11 mouse cellular contexts compared by ENCODE assay signal in the genomic region with DNA sequence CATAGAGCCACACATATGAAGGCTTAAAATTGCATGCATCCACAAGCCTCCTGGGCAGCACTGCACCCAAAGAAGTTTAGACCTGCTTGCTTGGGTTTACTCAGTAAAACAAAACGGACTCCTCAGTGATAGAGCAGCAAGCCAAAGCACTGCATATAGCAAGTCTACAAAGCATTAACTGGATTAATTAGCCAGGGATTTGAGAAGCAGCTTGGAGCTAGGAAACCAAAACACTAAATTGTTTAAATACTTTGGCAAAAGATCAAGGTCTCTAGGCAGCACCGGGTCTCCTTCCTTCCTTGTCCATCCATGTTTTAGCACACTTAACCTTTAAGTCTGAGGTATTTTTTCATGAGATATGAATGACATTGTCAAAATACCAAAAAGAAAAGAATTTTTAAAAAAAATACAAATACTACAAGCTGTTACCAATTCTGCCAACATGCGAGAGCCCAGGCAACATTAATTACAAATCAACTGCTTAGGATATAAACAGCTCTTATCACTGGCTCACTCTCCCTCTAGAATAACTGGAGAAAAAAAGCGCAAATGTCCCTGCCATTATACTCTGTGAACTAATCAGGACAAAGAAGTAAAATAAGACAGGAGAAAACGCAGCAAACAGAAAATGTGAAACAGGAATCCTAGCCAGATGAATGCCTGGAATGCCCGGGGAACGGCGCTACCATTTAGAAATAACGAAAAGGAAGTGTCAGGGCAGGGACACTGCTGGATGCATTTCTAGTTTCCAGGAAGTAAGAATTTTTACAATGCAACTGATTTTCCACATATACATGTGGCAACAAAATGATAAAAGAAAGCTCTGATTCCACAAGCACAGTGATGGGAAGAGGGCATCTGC.
A peak's percentile ranks its signal among the peaks of the same experiment; 100 is the strongest.
DNase-seq lines count a peak whose midpoint lies in the region; ATAC-seq lines count a peak whose summit lies in the region.
"Had no signal": no experiment of that assay in that cellular context is flagged by ENCODE, and none has a peak within 500 bp of the region (broad histone marks: within the 10 kb centered on the region; RNA-seq: fewer than 3 reads in every experiment).

No protein-coding gene starts in this region.

- no peaks in the 10 kb centered on the region for H3K27me3 ChIP-seq in embryonic facial prominence, embryonic 11.5 days (ENCODE audit: control insufficient read depth, insufficient read depth, low read length)
- H3K27me3 ChIP-seq in embryonic facial prominence, embryonic 10.5 days (replicated peaks; ENCODE audit: low read depth, poor library complexity, severe bottlenecking) = no peaks in the 10 kb centered on the region
- no peaks in the 10 kb centered on the region for H3K27me3 ChIP-seq in kidney, embryonic 15.5 days
- no peaks in the 10 kb centered on the region for H3K27me3 ChIP-seq in embryonic facial prominence, embryonic 15.5 days
- H3K27me3 ChIP-seq: liver, embryonic 12.5 days; neural tube, embryonic 12.5 days had no signal

- H3K4me2 ChIP-seq in embryonic facial prominence, embryonic 11.5 days (ENCODE audit: low read depth, low read length) = no peak overlapping the region
- H3K4me2 ChIP-seq in kidney, embryonic 15.5 days = peak overlapping the region; percentile 33; the same call in 1 of the 2 replicates
- H3K4me2 ChIP-seq in embryonic facial prominence, embryonic 15.5 days (replicated peaks) = no peak overlapping the region
- H3K4me2 ChIP-seq: liver, embryonic 12.5 days; neural tube, embryonic 12.5 days had no signal

- no peak overlapping the region for H3K27ac ChIP-seq in embryonic facial prominence, embryonic 11.5 days (replicated peaks; ENCODE audit: low read depth, low read length)
- no peak overlapping the region for H3K27ac ChIP-seq in embryonic facial prominence, embryonic 10.5 days (replicated peaks)
- peak overlapping the region; percentile 61; the same call in 1 of the 2 replicates for H3K27ac ChIP-seq in kidney, embryonic 15.5 days
- peak overlapping the region; percentile 17; the same call in 1 of the 2 replicates for H3K27ac ChIP-seq in embryonic facial prominence, embryonic 15.5 days (replicated peaks)
- H3K27ac ChIP-seq: liver, embryonic 12.5 days; neural tube, embryonic 12.5 days had no signal

- 39% methylated on average over 9 of the region's 9 CpGs for WGBS in embryonic facial prominence, embryonic 11.5 days
- 41% methylated on average over 9 of the region's 9 CpGs for WGBS in embryonic facial prominence, embryonic 10.5 days
- WGBS in kidney, embryonic 15.5 days = 46% methylated on average over 9 of the region's 9 CpGs
- WGBS in embryonic facial prominence, embryonic 15.5 days = 18% methylated on average over 9 of the region's 9 CpGs

- no peak for ATAC-seq in embryonic facial prominence, embryonic 11.5 days (replicated peaks; ENCODE audit: insufficient number of reproducible peaks, low FRiP score, low TSS enrichment, low read depth)
- no peak for ATAC-seq in kidney, embryonic 15.5 days (replicated peaks; ENCODE audit: low FRiP score)
- ATAC-seq in embryonic facial prominence, embryonic 15.5 days (ENCODE audit: insufficient number of reproducible peaks, low FRiP score, low TSS enrichment, low read depth) = no peak
- ATAC-seq: liver, embryonic 12.5 days had no signal

- H3K36me3 ChIP-seq in embryonic facial prominence, embryonic 11.5 days (replicated peaks; ENCODE audit: control insufficient read depth, insufficient read depth, low read depth, low read length) = no peaks in the 10 kb centered on the region
- H3K36me3 ChIP-seq in embryonic facial prominence, embryonic 10.5 days (replicated peaks) = no peaks in the 10 kb centered on the region
- H3K36me3 ChIP-seq in kidney, embryonic 15.5 days = no peaks in the 10 kb centered on the region
- H3K36me3 ChIP-seq in embryonic facial prominence, embryonic 15.5 days = no peaks in the 10 kb centered on the region
- H3K36me3 ChIP-seq: liver, embryonic 12.5 days; neural tube, embryonic 12.5 days had no signal

- no peak overlapping the region for H3K4me3 ChIP-seq in embryonic facial prominence, embryonic 11.5 days (ENCODE audit: low read depth, low read length)
- H3K4me3 ChIP-seq in embryonic facial prominence, embryonic 10.5 days = no peak overlapping the region
- H3K4me3 ChIP-seq in kidney, embryonic 15.5 days (replicated peaks) = no peak overlapping the region
- H3K4me3 ChIP-seq in embryonic facial prominence, embryonic 15.5 days (replicated peaks) = no peak overlapping the region
- H3K4me3 ChIP-seq: erythroblast, embryonic 14.5 days; liver, embryonic 12.5 days; neural tube, embryonic 12.5 days had no signal

- H3K4me1 ChIP-seq in embryonic facial prominence, embryonic 11.5 days (ENCODE audit: control insufficient read depth, insufficient read depth, low read length) = no peaks in the 10 kb centered on the region
- peaks cover 12% of the 10 kb centered on the region for H3K4me1 ChIP-seq in embryonic facial prominence, embryonic 10.5 days
- peaks cover 10% of the 10 kb centered on the region; the same call in 1 of the 2 replicates for H3K4me1 ChIP-seq in kidney, embryonic 15.5 days
- H3K4me1 ChIP-seq in embryonic facial prominence, embryonic 15.5 days = no peaks in the 10 kb centered on the region
- H3K4me1 ChIP-seq: neural tube, embryonic 12.5 days had no signal

- H3K9me3 ChIP-seq in embryonic facial prominence, embryonic 11.5 days (replicated peaks; ENCODE audit: control insufficient read depth, low read length) = no peaks in the 10 kb centered on the region
- H3K9me3 ChIP-seq in embryonic facial prominence, embryonic 10.5 days = no peaks in the 10 kb centered on the region
- H3K9me3 ChIP-seq in kidney, embryonic 15.5 days (replicated peaks) = no peaks in the 10 kb centered on the region
- H3K9me3 ChIP-seq in embryonic facial prominence, embryonic 15.5 days (replicated peaks) = no peaks in the 10 kb centered on the region
- H3K9me3 ChIP-seq: liver, embryonic 12.5 days; neural tube, embryonic 12.5 days had no signal

- no peak overlapping the region for H3K9ac ChIP-seq in embryonic facial prominence, embryonic 11.5 days (replicated peaks; ENCODE audit: low read length)
- no peak overlapping the region for H3K9ac ChIP-seq in kidney, embryonic 15.5 days
- H3K9ac ChIP-seq in embryonic facial prominence, embryonic 15.5 days = no peak overlapping the region
- H3K9ac ChIP-seq: liver, embryonic 12.5 days; neural tube, embryonic 12.5 days had no signal

- DNase-seq in embryonic facial prominence, embryonic 11.5 days (ENCODE audit: low spot score) = peak; percentile 2
- no peak for DNase-seq in embryonic facial prominence, embryonic 10.5 days (ENCODE audit: low spot score)
- no peak for DNase-seq in kidney, adult 9 months
- peak; percentile 16 for DNase-seq in lung, postnatal 10 days
- no peak for DNase-seq in spleen, postnatal 10 days (ENCODE audit: low spot score in 2 of 2)
- DNase-seq in gastrocnemius, adult 18-20 months (ENCODE audit: low spot score) = no peak

Comparison
In these comparisons a context has a peak if more than half of its experiments do, and no peak if none do; other contexts are left out.
1. DNase-seq: peak in embryonic facial prominence, embryonic 11.5 days (single experiment) and lung, postnatal 10 days (single experiment); none in embryonic facial prominence, embryonic 10.5 days (single experiment), kidney, adult 9 months (single experiment), spleen, postnatal 10 days (0 of 2) and gastrocnemius, adult 18-20 months (single experiment).
2. H3K27ac ChIP-seq: peak in kidney, embryonic 15.5 days (single experiment) and embryonic facial prominence, embryonic 15.5 days (single experiment); none in embryonic facial prominence, embryonic 11.5 days (single experiment) and embryonic facial prominence, embryonic 10.5 days (single experiment).